Mouse (Mus musculus) heart, adult 18-20 months (tissue): ENCODE measurements around the gene Mdk. TPM values are rescaled to one million over a fixed set of nuclear protein-coding genes. Genes with fewer than 3 reads are reported as not detected.

Experiments
- DNase-seq, 2 experiments: peaks; one replicate each; pipeline ENCODE4 v3.0.0; 2021 to 2022; ENCODE audit warnings: mixed read lengths in 1 of 2
- total RNA-seq, 2 experiments: library from RNA; stranded (reverse); gene quantifications; 2 replicates each; pipeline ENCODE4 v1.2.3; 2021

Mdk gene
- total RNA-seq, 2 experiments from 2014 or later = 2.3 to 2.9 TPM

DNA sequence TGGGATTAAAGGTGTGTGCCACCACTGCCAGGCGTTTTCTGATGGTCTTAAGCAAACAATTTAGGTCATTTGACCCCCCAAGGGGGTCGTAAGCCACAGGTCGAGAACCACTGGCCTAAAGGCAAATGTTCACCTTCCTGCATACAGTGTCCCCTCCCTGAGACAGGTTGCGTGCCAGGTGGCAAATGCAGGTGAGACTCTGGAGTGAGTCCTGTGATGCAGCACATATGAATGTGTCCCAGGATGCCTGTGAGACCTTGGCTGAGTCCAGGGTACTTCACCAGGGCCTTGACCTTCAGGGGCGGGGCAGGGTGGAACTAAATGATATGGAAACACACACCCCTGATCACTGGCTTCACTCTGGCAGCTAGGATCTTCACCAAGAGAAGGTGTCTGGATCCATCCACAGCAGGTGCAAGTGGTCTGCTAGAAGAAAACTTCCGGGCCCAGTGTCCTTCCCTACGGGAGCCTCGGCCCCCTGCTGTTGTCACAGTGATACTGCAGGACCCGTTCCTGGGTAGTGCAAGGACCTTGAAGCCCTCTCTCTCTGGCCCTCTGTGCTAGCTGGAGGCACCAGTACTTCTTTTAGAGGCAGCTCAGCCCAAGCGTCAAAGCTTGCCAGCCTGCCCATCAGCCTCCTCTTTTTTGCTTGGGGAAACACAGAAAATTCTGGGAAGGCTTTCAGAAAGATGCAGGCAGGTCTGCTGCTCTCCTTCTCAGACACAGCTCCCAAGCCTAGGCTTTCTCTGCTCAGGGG is 26.8 kb upstream of the Mdk start:
- DNase-seq = peak; percentile 60 to 73

DNA sequence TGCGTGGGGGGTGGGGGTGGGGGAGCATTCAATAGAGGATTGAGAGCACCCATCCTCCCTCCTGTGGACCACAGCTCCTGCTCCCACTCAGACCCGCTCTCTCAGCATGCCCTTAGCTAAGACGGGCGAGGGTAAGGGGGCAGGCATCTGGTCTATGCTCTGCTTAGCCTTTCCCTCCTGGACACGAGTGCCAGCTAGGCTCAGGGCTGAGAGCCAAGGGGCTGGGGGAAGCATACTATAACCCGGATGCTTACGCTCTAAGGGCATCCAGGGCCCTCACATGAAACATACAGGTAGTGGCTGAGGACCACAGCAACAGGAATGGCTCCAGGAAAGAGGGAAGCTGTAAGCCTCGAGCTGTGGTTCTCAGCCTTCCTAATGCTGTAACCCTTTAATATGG is 26.0 kb upstream of the Mdk start:
- DNase-seq = no peak

DNA sequence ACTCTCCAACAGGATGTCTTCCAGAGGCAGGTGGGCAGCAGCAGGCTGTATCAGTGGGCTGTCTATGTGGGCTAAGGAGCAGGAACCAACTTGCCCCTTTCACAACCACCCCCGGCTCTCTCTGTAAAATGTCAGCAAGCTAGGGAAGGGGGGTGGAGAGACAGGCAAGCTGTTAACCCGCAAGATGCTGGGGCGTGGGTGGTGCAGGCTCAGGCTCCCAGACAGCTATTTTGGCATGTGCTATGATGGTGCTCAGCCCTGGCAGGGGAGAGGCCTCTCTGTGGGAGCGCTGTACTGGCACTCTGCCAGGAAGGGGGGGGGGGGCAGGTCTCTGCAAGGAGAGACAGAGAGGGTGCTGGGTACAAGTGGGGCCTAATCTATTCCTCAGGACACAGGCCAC is 25.0 kb upstream of the Mdk start:
- DNase-seq = no peak

DNA sequence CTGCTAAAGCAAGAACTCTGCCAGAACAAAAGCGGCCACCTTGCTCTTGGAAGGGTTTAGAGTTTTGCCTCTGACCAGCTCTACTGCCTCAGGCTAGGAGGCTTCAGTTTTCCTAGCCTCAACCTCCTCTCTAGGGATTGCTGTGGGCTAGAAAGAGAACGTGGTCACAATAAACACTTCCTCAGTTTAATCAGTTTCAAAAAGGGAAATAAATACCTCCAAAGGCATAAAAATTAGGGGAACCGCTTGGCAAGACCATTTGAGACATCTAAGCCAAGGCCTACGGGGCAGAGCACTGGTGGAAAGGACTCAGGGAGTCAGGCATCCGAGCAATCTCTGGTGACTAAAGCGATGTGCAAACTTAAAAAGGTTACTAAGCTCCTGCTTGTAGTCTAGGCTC is 23.8 kb upstream of the Mdk start:
- no peak for DNase-seq

DNA sequence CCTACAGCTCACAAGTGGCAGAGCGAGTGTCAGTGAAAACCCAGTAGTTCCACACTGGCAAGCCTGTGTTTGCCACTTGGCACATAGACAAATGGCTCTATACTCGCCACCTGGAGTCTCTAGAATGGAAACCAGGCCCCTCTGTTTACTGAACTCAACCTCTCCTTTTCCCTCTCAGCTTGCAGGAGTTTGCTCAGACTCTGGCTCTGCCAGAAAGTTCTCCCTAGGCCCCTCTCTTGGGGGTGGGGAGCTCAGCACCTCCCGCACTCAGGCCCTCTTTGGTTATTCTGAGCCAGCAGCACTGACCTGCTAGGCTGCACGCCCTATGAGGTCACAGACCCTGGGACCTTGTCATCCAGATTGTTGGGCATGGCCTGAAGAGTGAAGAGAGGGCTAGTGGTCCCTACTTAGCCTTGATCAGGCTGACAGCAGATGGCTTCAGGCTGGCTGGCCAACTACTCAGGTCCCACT is 23.1 kb upstream of the Mdk start:
- DNase-seq = no peak

DNA sequence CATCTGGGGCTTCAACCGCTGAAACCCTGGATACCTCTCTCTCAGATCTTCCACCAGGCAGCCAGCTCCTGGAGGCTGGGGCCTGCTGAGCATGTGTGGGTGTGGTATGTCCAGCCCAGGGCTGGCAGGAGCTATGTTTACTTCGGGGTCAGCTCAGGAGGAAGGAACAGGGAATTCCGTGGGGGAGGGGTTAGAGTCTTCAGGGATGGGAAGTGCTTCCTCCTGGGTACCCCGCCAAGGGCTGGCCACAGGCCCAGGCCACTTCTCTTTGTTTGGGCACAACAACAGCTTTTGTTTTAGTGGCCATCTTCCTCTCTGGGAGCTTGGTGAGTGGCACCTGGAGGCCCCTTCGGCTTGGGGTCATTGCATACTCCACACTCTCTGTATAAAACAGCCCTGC is 21.7 kb upstream of the Mdk start:
- DNase-seq = peak; percentile 88 to 93

DNA sequence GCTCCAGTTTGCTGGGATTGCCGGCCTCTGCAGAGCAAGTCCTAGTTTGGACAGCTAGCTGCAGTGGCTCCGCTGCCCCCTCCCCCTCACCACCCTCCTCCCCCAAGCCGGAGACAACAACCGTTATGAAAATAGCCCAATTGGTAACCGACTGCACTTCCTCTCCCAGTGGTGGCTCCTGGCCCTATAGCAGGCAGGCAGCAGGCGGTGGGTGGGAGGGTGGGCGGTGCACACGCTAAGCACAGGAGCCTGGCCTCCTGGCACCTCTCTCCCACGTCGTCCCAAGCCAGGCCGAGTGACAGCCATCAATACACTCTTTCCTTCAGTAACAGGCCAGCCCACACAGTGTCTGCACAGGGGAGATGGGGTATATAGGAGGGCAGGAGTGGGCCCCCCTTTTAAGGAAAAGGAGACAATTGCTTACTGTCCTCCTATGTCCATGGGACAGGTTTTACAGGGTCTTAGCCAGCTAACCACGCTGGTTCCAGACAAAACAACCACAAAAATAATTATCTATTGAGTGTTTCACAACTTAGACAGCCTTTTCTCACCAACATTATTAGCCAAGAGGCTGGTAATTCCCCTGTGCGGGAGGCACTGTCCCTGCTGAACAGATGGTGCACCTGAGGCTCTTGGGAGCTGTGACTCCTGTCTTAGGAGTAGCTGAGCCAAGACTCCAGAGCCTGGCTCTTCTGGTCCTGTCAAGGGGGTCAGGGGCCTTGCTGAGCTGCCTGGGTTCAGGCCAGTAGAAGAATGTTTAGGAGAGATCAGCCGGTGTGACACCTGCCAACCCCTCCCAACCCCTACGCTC is 18.4 kb upstream of the Mdk start:
- DNase-seq = peak; percentile 67 to 79

DNA sequence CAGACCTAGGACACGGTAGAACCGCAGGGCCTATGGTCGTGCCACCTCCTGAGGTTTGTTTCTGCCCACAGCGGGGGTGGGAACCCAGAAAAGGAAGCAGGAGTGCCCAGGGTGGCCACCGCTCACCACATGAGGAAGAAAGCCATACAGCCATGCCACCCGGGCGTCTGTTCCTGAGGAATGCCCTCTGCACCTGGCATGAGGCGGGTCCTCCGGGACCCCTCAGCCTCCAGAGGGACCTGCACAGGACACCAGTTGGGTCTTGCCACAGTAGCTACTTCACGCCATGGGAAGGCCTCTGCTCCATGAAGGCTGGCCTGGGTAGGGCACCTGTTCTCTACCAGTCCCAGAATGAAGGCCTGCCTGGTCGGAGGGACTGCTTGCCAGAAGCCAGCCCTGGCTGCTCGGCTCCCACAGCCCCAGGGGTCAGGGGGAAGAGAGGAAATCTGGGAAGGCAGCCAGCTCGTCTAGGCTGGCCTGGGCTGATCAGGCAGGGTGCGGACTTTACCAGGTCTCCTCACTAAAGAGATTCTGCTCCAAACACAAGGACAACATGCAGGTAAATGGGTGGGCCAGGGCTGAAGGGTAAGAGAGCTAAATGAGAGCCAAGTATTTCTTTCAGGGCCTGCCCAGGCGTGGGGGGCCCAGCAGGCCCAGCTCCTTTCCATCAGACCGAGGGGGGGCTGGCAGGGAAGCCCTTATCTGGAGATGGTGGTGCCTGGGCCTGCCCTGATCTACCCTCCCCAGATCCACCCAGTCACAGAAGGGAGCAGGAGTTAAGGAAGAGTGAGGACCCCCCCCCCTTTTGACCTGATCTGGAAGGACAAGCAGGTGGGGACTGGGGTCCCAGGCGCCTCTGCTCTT is 17.5 kb upstream of the Mdk start:
- peak; percentile 72 to 76 for DNase-seq

DNA sequence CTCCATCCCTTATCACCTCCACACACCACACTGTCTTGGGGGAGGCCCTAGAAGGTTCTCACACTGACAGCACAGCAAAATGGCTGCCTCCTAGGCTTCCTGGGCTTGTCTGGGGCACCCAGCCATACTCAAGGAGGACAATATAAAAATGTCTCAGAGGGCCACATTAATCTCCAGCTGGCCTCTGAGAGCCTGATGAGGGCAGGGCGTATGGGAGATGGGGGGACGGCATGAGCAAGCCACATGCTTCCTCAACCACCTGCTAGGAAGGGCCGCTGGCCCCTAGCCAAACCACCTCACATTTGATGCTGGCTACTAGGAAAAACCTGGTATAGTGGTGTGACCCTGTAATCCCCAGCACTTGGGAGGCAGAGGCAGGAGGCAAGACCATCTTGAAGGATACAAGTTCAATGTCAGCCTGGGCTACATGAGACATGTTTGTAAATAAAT is 16.7 kb upstream of the Mdk start:
- no peak for DNase-seq

DNA sequence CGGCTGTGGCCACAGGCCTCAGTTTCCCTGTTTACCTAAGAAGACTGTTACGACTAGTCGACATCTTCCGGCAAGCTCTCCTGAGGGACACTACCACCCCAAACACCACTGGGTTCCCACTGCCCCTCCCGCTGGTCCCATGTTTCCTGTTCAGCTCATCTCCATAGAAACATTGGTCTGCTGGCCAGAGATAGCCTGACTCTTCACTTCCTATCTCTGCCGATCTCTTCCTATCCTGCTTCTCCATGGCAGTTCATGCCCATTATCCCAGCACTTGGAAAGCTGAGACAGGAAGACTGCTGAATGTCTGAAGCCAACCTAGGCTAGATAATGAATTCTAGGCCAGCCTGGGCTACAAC is 16.0 kb upstream of the Mdk start:
- DNase-seq = peak; percentile 56 to 68

DNA sequence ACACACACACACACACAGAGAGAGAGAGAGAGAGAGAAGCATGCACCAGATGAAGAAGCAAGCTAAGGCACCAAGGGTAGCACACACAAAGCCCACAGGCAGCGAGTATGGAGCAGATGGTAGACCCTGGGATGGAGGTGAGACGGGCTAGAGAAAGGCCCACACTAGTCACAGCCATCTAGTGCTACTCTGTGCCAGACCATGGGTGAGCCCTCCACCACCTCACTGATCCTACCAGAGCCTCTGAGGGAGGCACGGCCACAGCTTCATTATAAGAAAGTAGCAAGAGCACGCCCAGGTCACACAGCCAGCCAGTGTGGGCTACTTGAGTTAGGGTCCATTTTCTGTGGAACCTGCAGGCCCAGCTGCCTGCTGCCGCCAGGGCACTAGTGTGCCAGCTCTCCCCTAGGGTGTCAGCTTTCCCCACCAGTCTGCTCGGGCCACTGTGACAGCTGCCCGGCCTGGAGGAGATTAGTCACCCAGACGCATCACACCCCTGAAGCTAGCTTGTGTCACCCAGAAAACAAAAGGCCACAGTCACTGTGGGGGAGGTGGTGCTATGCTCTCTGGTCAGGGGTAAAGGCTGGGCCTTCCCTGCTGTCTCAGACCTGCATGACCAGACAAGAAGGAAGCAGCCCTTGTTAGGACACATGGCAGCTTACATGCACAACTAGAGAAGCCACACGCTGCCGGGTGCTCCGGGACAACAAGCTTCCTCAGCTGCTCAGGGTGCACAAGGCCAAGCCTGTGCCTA is 15.5 kb upstream of the Mdk start:
- peak; percentile 53 to 61 for DNase-seq

DNA sequence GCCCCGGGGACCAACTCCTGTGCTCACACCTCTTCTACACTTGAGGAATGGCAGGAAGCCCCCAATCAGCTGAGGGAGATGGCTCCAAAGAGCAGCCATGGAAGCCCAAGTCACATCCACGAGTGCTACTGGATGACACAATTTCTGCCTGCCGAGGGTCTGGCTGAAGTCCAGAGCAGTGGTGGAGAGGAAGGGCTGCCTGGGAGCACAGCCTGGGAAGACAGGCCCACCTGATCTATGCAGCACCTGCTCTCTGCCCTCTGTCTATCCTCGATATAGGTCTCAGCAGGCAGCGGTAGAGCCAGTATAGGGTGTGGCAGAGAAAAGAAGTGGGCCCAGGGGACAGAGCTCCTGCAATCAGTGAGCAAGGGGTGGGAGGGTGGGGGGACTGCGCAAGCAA is 14.7 kb upstream of the Mdk start:
- DNase-seq = peak; percentile 66 to 70

DNA sequence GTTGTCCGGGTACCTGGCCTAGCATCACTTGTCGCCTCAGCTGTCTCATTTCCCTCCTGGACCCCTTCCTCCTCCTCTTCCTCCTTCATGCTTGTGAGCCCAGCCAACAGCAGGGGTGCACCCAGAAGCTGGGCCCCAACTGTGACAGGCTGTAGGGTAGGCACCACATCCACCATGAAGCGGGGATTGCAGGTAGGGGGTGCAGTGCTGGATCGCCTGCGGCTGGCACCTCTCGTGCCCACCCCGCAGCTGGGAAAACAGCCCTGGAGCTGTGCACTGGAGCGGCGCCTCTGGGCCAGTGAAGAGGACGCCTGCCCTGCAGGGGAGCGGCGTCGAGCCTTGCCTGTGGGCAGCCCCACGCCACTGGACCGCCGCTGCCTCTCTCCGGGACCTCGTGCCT is 13.4 kb upstream of the Mdk start, which contains the start of gene Gm9821:
Gene Gm9821, plus strand, starts transcription at position 221 of the 400 bp plus-strand sequence.
- no peak for DNase-seq

DNA sequence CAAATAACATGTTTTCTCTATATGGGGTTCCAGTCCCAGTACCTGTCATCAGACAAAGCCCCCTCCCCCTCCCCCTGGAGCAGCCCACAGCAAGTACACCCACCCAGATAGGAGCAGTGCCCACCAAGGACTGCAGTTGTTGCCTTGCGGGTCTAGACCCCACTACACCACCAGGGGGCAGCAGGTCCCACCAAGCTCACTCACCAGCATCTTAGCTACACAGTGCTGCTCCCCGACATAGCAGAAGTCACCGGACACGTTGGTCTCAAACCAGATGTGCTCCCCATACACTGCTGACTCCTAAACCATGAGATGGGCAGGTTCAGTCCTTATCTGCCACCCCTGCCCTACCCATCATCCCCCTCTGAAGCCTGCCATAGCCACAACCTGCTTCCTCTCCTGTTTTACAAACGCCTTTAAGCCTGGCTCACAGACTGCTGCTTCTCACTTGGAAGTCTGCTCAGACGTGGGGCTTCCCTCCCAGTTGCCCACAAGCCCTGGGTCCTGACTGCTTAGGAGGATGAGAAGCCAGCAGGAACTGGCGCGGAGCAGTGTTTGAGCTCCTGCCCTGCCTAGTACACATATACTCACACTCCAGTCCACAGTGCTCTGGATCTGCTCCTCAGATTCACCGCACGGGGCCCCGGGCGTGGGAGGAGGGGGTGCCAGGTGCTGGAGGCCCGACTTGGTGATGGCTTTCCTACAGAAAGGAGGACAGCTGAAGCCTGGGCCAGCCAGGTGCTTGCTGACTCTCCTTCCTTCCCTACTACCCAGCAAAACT is 12.3 kb upstream of the Mdk start:
- DNase-seq = peak; percentile 70 to 86

DNA sequence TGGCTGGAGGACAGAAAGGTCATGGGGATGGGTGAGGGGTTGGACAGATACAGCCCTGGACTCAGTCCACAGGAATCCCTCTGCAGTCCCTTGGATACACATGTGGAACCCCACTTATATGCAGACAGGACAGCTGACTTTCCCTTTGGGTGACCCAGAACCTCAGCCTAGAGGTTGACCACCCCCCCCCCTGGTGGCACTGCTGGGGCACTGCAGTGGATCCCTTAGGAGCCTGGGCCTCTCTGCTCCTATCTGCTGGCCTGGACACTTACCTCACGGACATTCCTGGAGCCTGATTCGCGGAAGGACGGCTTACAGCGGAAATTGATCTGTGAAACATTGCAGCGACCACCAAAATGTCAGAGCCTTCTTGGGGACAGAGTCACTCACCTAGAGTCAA is 10.3 kb upstream of the Mdk start:
- DNase-seq = no peak

DNA sequence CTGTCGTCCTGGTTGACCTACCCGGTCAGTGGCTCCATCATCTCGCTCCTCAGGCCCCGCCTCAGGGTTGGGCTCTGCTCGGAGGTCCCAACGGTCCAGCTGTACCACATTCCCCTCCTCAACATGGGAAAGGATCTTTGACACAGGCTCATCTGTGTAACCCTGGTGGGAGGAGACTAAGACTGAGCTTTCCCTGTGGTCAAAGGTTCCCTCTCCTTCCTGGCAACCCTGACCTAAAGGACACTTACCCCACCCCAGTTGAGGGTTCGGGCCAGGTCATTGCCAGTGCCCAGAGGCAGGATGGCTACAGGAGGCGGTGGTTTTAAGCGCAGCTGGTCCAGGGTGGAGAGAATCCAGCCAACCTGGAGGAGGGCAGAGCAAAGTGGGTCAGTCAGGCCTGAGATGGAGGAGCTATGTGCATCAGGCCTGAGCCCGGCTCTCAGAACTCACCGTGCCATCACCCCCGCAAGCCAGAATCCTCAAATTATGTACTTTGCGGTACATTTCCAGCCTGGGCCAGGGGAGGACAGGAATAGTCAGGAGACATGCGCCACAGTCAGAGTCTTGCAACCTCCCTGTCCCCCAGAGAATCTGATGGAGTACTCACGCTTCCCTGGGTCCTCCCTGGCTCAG is 7.3 kb upstream of the Mdk start:
- DNase-seq = no peak

DNA sequence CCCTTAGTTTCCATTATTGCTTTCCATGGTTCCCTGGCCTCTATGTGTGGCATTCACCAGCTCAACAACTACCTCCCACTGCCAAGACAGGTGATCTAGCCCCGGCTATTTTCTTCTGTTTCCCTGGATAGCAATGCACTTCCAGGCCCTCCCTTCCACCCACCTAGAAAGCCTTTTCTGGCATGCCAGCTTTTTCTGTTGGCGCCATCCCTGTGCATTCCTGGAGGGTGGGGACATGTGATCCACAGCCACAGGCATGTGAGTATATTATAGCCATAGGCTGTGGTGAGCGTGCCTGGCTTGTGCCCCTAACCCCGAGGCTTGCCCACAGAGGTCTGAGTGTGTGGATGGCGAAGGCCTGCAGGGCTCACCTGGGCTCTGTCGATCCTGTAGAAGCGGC is 4.1 kb upstream of the Mdk start:
- no peak for DNase-seq

DNA sequence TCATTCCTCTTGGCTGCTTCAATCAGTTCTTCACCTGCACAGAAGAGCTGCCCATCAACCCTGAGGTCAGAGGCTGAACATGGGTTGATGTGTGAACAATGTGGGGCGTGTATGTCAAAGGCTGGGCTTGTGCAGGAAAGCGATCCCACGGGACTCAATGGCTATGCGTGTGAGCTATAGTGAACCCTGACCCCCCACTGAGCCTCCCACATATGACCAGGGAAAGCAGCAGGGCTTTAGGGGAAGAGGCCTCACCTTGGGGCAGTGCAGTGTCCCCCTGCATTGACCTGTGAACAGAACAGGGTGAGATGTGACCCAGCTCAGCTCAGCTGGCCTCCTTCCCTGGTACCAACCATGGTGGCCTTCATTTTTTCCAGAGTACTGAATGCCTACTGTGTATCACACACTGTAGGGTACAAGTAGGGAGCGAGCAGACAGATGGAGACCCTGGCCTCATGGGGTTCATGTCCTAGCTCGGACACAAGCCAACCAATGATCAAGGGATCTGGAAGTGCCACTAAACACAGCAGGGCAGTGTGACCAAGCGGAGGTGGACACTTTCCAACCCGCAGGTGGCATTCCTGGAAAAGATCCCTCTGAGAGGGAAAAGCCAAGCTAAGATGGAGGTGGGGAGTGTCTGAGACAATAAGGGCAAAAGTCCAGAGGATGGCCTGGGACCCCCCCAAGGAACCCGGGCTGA is 2.9 kb upstream of the Mdk start:
- DNase-seq = no peak

DNA sequence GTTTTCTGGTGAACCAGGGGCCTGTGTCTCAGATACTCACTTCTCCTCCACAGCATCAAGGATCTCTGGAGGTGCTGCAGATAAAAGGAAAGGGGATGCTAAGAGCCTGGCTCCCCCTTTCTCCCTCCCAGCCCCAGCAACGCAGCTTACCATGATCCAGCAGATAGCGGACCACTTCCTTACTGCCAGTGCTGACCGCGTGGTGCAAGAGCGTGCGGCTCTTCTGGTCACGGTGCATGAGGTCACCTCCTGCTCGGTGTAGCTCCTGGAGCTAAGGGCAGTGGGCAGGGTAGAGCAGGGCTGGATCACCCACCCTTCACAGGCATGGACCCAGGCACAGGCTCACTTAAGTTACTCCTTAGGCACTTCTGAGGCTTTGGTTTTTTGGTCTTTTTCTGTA is 1.9 kb upstream of the Mdk start:
- no peak for DNase-seq

DNA sequence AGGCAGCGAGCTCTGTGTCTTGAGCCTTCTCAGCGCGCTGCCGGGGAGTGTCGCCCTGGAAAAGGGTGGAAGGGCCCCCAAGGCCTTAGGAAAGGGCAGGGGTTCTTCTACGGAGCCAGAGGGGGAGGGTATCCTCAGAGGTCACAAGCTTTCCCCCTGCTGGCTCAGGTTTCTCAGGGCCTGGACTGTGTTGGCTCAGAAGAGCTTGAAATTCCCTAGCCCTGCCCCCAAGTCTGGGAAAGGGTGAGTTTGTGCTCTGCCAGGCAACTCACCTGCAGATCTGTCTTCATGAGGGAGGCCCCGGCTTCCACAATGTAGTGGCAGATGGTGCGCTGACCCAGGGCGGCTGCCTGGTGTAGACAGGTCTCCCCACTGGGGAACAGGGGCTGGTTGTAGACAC is 1.4 kb upstream of the Mdk start:
- DNase-seq = no peak
